Mouse (Mus musculus) small intestine, adult 10 weeks (tissue): Measurements from ENCODE around the gene Obox5. TPM values are rescaled to one million over a fixed set of nuclear protein-coding genes. Genes with fewer than 3 reads are reported as not detected.

Experiments used
- polyA plus RNA-seq: library from polyadenylated mRNA; stranded (reverse); fragments of 350-450 nt; fragmentation: Illumina TruSeq; extraction: RNeasy Lipid Tissue Mini Kit (QIAGEN cat#74804); gene quantifications from one replicate; pipeline ENCODE4 v1.2.3, GENCODE M21; 2014; ENCODE audit warnings: low replicate concordance

Obox5 gene
- not detected for polyA plus RNA-seq

DNA sequence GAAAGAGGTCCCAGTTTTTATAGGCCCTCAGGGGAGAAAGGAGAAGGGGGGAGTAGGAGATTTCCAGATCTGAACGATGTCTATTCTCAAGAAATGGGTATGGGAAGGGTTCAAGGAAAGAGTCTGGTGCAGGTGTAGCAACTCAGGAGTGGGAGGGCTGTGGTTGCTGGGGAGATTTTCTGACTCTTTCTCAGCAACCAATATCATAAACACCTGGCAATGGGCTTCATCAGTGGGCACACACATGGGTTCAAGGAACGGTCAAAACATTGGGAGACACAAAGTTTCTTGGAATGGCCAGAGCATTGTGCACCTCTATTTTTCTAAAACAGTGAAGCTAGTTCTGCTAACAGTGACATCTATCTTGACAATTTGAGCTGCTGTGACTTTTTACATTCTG, at the start of gene Obox5:
TSS of gene Obox5 (plus strand) at position 301 of the 400 bp plus-strand sequence.

Other genes with a start within 250 kb of the Obox5 start
- not detected for gene Obox3, start 110.2 kb upstream of the Obox5 start, polyA plus RNA-seq
- gene Obox6, start 89.5 kb downstream of the Obox5 start, polyA plus RNA-seq = not detected
- not detected for gene Crx, start 129.8 kb downstream of the Obox5 start, polyA plus RNA-seq
- gene Crxos, start 132.5 kb downstream of the Obox5 start, polyA plus RNA-seq = not detected
- 1.4 TPM for gene Selenow, start 172.3 kb downstream of the Obox5 start, polyA plus RNA-seq
- 6.2 TPM for gene Nop53, start 195.9 kb downstream of the Obox5 start, polyA plus RNA-seq
- gene Ehd2, start 217.4 kb downstream of the Obox5 start, polyA plus RNA-seq = 4.9 TPM